Mouse (Mus musculus): Measurements from ENCODE around the gene Slc6a1. TPM values are rescaled to one million over a fixed set of nuclear protein-coding genes. Genes with fewer than 3 reads are reported as not detected.

Gene Slc6a1
- total RNA-seq, 4 experiments from 2014 or later = 0.34 to 0.75 TPM; not detected in 2

DNA sequence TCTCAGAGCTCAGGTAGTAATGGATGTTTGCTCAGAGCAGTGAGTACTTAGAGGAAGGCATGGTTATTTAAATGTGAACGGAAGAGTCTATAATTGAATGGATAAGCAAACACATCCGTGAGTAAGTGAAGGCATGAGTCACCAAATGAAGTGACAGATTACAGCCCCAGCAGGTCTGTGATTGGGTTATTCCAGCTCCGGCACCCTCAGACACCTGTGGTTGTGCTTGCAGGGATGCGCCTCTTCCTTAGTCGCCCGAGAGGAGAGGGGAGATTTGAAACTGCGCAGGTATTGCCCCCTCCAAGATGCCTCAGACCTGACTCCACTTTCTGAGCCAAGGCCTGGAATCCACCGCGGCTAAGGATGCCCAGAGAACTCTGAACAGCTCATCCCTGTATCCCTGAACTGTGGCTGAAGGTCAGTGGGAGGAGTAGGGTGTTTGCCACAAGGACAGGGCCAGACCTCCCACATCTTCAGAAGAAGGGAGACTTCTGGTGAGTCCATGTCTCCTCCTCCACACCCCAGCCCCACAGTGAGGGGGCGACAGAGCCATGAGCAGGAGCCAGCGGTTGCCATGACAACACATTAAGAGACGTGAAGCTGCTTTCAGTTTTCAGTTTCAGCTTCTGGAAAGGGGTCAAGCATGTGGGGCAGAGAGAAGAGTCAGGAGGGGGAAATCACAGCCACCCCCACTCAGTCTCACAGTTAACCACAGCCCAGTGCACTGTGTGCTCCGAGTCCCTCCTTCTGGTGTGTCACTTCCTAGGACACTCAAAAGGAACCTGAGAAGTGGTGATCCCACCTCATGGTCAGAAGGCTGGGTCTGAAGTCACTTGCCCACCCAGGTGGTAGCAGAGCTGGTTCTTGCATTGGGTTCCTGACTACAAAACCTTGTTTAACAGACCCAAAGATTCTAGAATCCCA, 65.7 kb downstream of the Slc6a1 start:
- no peak for DNase-seq (ENCODE audit: low spot score in 2 of 2)

DNA sequence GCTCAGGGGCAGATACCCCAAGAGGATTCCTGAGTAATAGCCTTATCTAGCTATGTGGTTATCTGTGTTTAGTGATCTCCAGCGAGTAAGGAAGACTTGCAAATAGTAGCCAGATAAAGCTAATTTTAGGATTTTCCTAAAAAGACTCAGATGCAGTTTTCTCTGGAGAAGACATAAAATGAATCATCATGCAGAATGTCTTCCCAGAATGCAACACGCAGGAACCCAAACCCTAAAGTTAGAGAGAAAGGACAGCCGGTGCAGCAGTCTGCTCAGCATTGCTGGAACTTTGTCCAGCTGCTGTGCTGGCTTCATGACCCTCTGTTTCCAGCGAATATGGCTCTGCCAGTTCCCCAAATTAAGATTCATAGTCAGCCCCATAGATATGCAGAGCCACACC, 72.2 kb downstream of the Slc6a1 start:
- no peak for DNase-seq (ENCODE audit: low spot score in 2 of 2)

DNA sequence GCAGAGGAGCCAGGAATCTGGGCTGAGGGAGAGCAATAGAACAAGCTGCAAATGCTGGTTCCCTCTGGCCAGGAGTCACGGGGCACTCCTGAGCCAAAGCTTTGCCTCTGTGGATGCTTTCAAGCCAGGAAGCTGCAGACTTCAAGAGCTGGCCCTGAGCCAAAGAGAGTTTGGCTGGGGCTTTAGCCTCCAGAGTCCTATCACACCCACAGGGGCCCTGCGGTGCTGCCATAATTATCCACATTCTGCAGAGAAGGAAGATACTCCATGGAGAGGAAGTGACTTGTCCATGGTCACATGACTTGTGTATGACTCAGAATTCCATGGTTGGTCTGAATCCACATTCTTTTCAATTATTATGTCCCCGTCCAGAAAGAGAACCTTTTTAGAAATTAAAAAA, 75.7 kb downstream of the Slc6a1 start:
- peak; percentile 7 to 31 for DNase-seq (ENCODE audit: low spot score in 2 of 2)

DNA sequence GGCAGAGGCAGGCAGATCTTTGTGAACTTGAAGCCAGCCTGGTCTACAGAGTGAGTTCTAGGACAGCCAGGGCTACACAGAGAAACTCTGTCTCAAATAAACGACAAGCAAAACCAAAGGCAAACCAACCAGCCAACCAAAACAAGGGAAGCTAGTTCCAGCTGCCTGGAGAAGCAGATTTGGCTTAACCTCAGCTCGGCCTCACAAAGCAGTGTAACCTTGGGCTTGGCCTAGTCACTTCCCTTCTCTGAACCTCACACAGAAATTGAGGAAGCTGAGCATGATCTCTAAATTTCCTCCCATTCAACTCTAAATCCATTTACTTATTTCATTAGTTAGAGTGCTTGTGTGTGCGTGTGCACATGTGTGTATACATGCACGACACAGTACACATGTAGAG, 79.9 kb downstream of the Slc6a1 start:
- no peak for DNase-seq (ENCODE audit: low spot score in 2 of 2)

DNA sequence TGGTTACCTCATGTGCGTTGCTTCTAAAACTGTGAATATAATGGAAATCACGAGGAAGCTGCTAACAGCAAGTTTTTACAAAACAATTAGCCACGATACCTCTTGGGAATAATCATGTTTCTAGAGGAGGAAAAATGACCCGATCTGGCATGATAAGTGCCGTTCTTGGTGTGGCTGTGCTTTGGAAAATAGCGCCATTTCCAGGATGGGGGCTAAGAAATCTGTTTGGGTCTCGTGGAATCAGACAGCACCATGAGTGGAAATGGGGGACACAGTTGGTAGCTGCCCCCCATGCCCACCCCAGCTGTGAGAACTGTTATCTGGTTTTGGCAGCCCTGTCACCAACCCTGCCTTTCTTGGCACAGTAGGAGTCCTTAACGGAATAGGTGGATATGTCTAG, 81.3 kb downstream of the Slc6a1 start:
- no peak for DNase-seq (ENCODE audit: low spot score in 2 of 2)

DNA sequence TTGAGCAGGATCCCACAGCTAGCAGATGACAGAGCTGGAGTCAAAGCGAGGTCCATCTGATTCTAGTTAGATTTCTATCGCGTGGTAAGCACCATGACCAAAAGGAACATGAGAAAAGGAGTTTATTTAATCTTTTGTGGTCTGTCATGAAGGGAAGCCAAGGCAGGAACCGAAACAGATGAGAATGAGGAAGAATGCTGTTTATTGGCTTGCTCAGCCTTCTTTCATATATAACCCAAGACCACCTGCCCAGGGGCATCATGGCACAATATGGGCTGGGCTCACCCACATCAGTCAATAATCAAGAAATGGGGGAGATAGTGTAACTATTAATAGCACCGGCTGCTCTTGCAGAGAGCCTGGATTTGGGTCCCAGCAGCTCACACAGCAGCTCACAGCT, 82.3 kb downstream of the Slc6a1 start:
- no peak for DNase-seq (ENCODE audit: low spot score in 2 of 2)

DNA sequence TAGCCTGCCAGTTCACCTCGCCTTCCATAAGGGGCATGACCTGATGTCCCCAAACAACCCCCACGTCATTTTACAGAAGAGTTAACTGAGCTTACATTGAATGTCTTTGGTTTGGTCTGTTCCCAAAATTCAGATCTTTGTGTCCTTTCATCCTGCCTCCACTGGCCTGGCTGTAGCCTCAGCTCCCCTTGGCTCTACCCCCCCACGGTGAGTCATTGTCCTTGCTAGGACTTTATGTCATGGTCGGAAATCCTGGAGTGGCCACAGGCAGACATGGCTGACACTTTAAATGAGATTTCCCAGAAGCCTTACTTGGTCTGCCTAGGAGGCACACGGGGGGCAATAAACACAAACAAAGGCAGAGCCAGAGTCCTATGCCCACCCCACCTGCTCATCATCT, 83.8 kb downstream of the Slc6a1 start:
- DNase-seq (ENCODE audit: low spot score in 2 of 2) = no peak

Other genes with a start within 250 kb of the Slc6a1 start
- gene Atp2b2, start 240.0 kb upstream of the Slc6a1 start, total RNA-seq (2022) = under 1 TPM; 0.22 to 0.40 (median 0.34) TPM
- gene Slc6a11, start 151.4 kb upstream of the Slc6a1 start, total RNA-seq (2022) = under 1 TPM in 1 of 4 experiments, not detected in 3; 0.20 TPM
- gene Hrh1, start 115.3 kb downstream of the Slc6a1 start, total RNA-seq (2022) = under 1 TPM; 0.16 to 0.31 (median 0.23) TPM